Mouse (Mus musculus) heart, embryonic 14.5 days (tissue): ENCODE results near the gene Cnga1. TPM values are rescaled to one million over a fixed set of nuclear protein-coding genes. Genes with fewer than 3 reads are reported as not detected.

Experiments
- ATAC-seq: fragments of 200-750 bp; cut with Nextera tagmentation; 2 replicates; pipeline ENCODE4 v1.8.0; 2017; ENCODE audit warnings: low read depth, moderate TSS enrichment; ENCODE audit not compliant: insufficient number of reproducible peaks, insufficient read depth, low FRiP score
- H3K27ac ChIP-seq, 2 experiments: fragments of 200-500 bp in 1 of 2; fragments of 300-500 bp in 1 of 2; sonication (generic) in 1 of 2; replicated peaks in 1 of 2; 2 replicates each; pipeline ENCODE4 v1.5.1; 2012 to 2014; ENCODE audit warnings: low read depth in 2 of 2, low read length in 2 of 2, control low read depth in 1 of 2, mild to moderate bottlenecking in 1 of 2, mixed read lengths in 1 of 2; ENCODE audit not compliant: control insufficient read depth in 1 of 2, insufficient read depth in 1 of 2
- H3K27me3 ChIP-seq: fragments of 300-500 bp; sonication (generic); 2 replicates; pipeline ENCODE4 v1.6.1; 2014; ENCODE audit warnings: mild to moderate bottlenecking, low read length, control low read depth; ENCODE audit not compliant: control insufficient read depth, insufficient read depth
- H3K36me3 ChIP-seq: fragments of 300-500 bp; sonication (generic); 2 replicates; pipeline ENCODE4 v1.6.1; 2014; ENCODE audit warnings: mild to moderate bottlenecking, control low read depth, low read length, mixed read lengths; ENCODE audit not compliant: control insufficient read depth, insufficient read depth
- H3K4me1 ChIP-seq, 2 experiments: fragments of 200-500 bp in 1 of 2; fragments of 300-500 bp in 1 of 2; sonication (generic) in 1 of 2; 2 replicates each; pipeline ENCODE4 v1.6.1; 2012 to 2014; ENCODE audit warnings: low read length in 2 of 2, control low read depth in 1 of 2, mixed read lengths in 1 of 2; ENCODE audit not compliant: control insufficient read depth in 2 of 2, insufficient read depth in 2 of 2
- H3K4me2 ChIP-seq: fragments of 300-500 bp; sonication (generic); 2 replicates; pipeline ENCODE4 v1.6.1; 2014; ENCODE audit warnings: mild to moderate bottlenecking, low read length
- H3K4me3 ChIP-seq, 2 experiments: fragments of 200-500 bp in 1 of 2; fragments of 300-500 bp in 1 of 2; sonication (generic) in 1 of 2; 2 replicates each; pipeline ENCODE4 v1.5.1; 2012 to 2014; ENCODE audit warnings: low read length in 2 of 2, mild to moderate bottlenecking in 2 of 2, control low read depth in 1 of 2, low read depth in 1 of 2, moderate library complexity in 1 of 2; ENCODE audit not compliant: control insufficient read depth in 1 of 2, insufficient read depth in 1 of 2
- H3K9ac ChIP-seq: fragments of 300-500 bp; sonication (generic); 2 replicates; pipeline ENCODE4 v1.6.1; 2014; ENCODE audit warnings: mild to moderate bottlenecking, low read length
- H3K9me3 ChIP-seq: fragments of 300-500 bp; sonication (generic); 2 replicates; pipeline ENCODE4 v1.6.1; 2016; ENCODE audit warnings: low read length, control low read depth; ENCODE audit not compliant: control insufficient read depth
- WGBS: fragments of 180-500 bp; shearing (Covaris S2); extraction: QIAGEN DNeasy Blood & Tissue Kit; methylation state at CpG from one replicate; pipeline ENCODE4 v1.1.7; 2014; 5-methylcytosine and 5-hydroxymethylcytosine counted together
- polyA plus RNA-seq: library from polyadenylated mRNA; unstranded; fragments of >200 nt; fragmentation: Nextera tagmentation; extraction: Ambion mirVana; gene quantifications from 2 replicates; pipeline ENCODE4 v1.2.1, GENCODE M21; 2014

The Cnga1 gene
- polyA plus RNA-seq = not detected in 2 replicates

- Histone ChIP-seq H3K9ac (no peak within 1 kb of the TSS), H3K4me2 (no peak within 1 kb of the TSS), H3K9me3 (no peaks in the 10 kb centered on the region), H3K27me3 (peaks cover 36% of the 10 kb centered on the region), H3K4me3 (no peak within 1 kb of the TSS), H3K4me1 (peaks cover 3 to 8% of the 10 kb centered on the region in 2 experiments; a peak in 3 of 4 replicates), H3K36me3 (no peaks in the 10 kb centered on the region), H3K27ac (no peak within 1 kb of the TSS)
- ATAC-seq = no peak
- 86% methylated on average over 1 of the region's 1 CpGs for WGBS
These were observed at the start of gene Cnga1 for GRCm38 (mm10) chr5:72644175-72644574. Cnga1 (minus strand) TSS chr5:72644275.

DNA sequence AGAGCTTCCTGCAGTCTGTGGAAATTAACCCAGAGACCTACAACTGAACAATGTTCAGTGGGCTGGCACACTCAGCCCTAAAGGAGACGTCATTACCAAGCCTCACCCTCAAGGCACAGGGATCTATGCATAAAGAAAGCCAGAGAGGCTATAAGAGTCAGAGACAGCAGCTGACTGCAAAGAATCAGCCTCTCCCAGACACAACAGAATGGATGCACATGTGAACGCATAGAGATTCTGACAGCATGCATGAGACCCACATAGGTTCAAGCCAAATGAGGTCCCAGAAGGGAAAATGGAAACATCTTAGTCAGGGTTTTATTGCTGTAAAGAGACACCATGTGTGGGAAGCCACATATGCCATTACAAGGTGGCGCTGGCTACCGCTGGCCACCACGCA lies 46.4 kb upstream of the Cnga1 start:
- Histone ChIP-seq H3K4me3 (no peak overlapping the region), H3K27me3 (no peaks in the 10 kb centered on the region), H3K36me3 (no peaks in the 10 kb centered on the region), H3K4me1 (no peaks in the 10 kb centered on the region), H3K4me2 (no peak overlapping the region), H3K9ac (no peak overlapping the region), H3K9me3 (0 out of 2 replicates have a peak, but pooled peaks cover 3% of the 10 kb centered on the region), H3K27ac (no peak overlapping the region)
- ATAC-seq = no peak
- WGBS = 90% methylated on average over 5 of the region's 5 CpGs

DNA sequence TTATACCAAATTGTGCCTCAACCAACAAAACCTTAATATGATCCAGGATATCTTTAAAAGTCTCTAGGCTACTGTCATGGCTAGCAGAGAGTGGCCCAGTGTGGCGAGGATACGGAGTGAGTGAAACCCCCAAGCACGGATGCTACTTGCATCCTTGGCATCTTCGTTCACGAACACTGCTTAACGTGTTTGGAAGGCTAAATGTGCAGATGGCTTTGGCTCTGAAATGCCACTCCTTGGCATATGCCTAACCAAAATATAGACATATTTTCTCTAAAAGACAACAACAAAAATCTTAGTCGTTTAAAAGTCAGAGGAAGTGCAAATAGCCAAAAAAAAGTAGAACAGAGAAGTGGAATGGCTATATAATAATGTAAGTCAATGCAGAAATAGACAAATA lies 45.5 kb upstream of the Cnga1 start:
- WGBS = 88% methylated on average over 7 of the region's 7 CpGs
- H3K27me3 ChIP-seq = no peaks in the 10 kb centered on the region
- no peak overlapping the region for H3K27ac ChIP-seq
- no peak overlapping the region for H3K4me2 ChIP-seq
- H3K4me1 ChIP-seq = no peaks in the 10 kb centered on the region
- 0 out of 2 replicates have a peak, but pooled peaks cover 3% of the 10 kb centered on the region for H3K9me3 ChIP-seq
- no peak overlapping the region for H3K9ac ChIP-seq
- no peaks in the 10 kb centered on the region for H3K36me3 ChIP-seq
- ATAC-seq = no peak
- H3K4me3 ChIP-seq = no peak overlapping the region

DNA sequence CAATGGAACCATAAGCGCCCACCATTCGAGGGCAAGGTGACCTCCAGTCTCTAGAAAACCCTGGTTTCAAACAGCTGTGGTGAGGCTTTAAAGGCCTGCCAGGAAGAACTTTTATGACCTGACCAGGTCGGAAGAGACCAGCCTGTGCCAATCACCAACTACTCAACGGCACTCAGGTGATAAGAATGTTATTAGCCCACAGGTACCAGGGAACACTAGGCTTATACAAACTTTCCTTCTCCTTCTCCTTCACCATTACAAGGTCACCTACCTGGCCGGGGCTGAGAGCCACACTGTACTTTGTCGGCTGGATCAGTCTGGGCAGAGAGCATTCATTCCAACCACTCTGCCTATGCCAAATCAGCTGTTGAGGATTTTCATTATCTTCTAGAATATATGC lies 37.4 kb upstream of the Cnga1 start:
- no peak overlapping the region for H3K4me3 ChIP-seq
- peaks cover 6% of the 10 kb centered on the region; the same call in 1 of the 2 replicates for H3K9me3 ChIP-seq
- no peak for ATAC-seq
- H3K9ac ChIP-seq = no peak overlapping the region
- H3K36me3 ChIP-seq = no peaks in the 10 kb centered on the region
- H3K27ac ChIP-seq = no peak overlapping the region
- H3K4me2 ChIP-seq = no peak overlapping the region
- H3K4me1 ChIP-seq = no peaks in the 10 kb centered on the region
- WGBS = 63% methylated on average over 6 of the region's 6 CpGs
- no peaks in the 10 kb centered on the region for H3K27me3 ChIP-seq

DNA sequence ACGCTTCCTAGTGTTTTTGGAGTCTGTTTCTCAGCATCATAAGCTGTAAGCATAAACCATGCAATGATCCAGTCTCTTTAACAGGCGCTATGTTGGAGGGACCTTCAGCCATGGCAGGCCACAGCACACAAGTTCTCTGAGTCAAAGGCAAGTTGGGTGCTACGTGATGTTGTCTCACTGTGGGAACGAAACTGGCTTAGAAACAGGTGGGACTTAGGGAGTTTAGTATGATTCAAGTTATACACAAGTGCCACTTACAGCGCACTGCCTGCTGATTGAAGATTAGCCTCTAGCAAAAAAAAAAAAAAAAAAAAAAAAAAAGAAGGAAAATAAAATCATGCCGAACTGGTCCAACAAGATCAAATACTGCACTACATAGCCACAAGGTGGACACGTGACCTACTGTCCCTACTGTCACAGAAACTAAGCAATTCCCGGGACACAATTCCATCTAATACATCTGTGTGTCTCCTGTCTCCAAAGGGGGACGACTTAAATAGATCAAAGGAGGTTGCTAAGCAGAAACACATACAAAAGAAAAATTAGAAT lies 31.0 kb upstream of the Cnga1 start:
- 77% methylated on average over 9 of the region's 9 CpGs for WGBS
- no peaks in the 10 kb centered on the region for H3K36me3 ChIP-seq
- no peak overlapping the region for H3K4me2 ChIP-seq
- no peak overlapping the region for H3K4me3 ChIP-seq
- no peak overlapping the region for H3K9ac ChIP-seq
- H3K27ac ChIP-seq = no peak overlapping the region
- no peaks in the 10 kb centered on the region for H3K4me1 ChIP-seq
- H3K9me3 ChIP-seq = no peaks in the 10 kb centered on the region
- H3K27me3 ChIP-seq = no peaks in the 10 kb centered on the region
- ATAC-seq = no peak

- no peak overlapping the region for H3K4me2 ChIP-seq
- no peak overlapping the region for H3K27ac ChIP-seq
- WGBS = 64% methylated on average over 8 of the region's 8 CpGs
These were observed 27.1 kb upstream of the Cnga1 start for GRCm38 (mm10) chr5:72671017-72671699.

GRCm38 (mm10) chr5:72668351-72668750 lies 24.3 kb upstream of the Cnga1 start:
- H3K9ac ChIP-seq = no peak overlapping the region
- no peaks in the 10 kb centered on the region for H3K27me3 ChIP-seq
- no peaks in the 10 kb centered on the region for H3K4me1 ChIP-seq
- WGBS = 80% methylated on average over 9 of the region's 9 CpGs
- H3K36me3 ChIP-seq = no peaks in the 10 kb centered on the region
- H3K4me3 ChIP-seq = no peak overlapping the region
- ATAC-seq = no peak
- no peak overlapping the region for H3K27ac ChIP-seq
- no peak overlapping the region for H3K4me2 ChIP-seq
- H3K9me3 ChIP-seq = no peaks in the 10 kb centered on the region

More at GRCm38 (mm10) chr5:72671017-72671699, 27.1 kb upstream of the Cnga1 start:
- no peaks in the 10 kb centered on the region for H3K36me3 ChIP-seq
- ATAC-seq = no peak
- H3K27me3 ChIP-seq = no peaks in the 10 kb centered on the region
- no peaks in the 10 kb centered on the region for H3K4me1 ChIP-seq
- no peak overlapping the region for H3K9ac ChIP-seq
- H3K9me3 ChIP-seq = no peaks in the 10 kb centered on the region
- no peak overlapping the region for H3K4me3 ChIP-seq
